Mouse (Mus musculus) myocyte (in vitro differentiated cells): Measurements from ENCODE around the gene Pkd1l2.

Source experiments
- CEBPB ChIP-seq: IDR thresholded peaks from 2 replicates; pipeline ENCODE4 v1.6.1; 2011; ENCODE audit warnings: mild to moderate bottlenecking, moderate library complexity; ENCODE audit not compliant: poor library complexity, insufficient read depth, severe bottlenecking
- E2F4 ChIP-seq: IDR thresholded peaks from one replicate; pipeline ENCODE4 v1.6.1; 2011; ENCODE audit warnings: mild to moderate bottlenecking, control low read depth, moderate library complexity; ENCODE audit not compliant: insufficient read depth
- MAX ChIP-seq: IDR thresholded peaks from one replicate; pipeline ENCODE4 v1.6.1; 2011; ENCODE audit warnings: low read depth, mild to moderate bottlenecking, control low read depth
- MYOD1 ChIP-seq, 3 experiments: IDR thresholded peaks; one replicate each; pipeline ENCODE4 v1.6.1; 2011; ENCODE audit warnings: control low read depth in 2 of 3, low read depth in 2 of 3, mild to moderate bottlenecking in 2 of 3, moderate library complexity in 1 of 3; ENCODE audit not compliant: insufficient read length in 2 of 3, control insufficient read depth in 1 of 3
- POLR2A ChIP-seq: IDR thresholded peaks from one replicate; pipeline ENCODE4 v1.6.1; 2011; ENCODE audit warnings: low read depth, mild to moderate bottlenecking, control low read depth, moderate library complexity; ENCODE audit not compliant: insufficient read length
- POLR2AphosphoS2 ChIP-seq: IDR thresholded peaks from one replicate; pipeline ENCODE4 v1.6.1; 2011; ENCODE audit warnings: low read depth, control low read depth; ENCODE audit not compliant: insufficient read length
- TCF12 ChIP-seq: IDR thresholded peaks from one replicate; pipeline ENCODE4 v1.6.1; 2011; ENCODE audit warnings: mild to moderate bottlenecking, control low read depth; ENCODE audit not compliant: poor library complexity, insufficient read depth, severe bottlenecking
- USF1 ChIP-seq: IDR thresholded peaks from one replicate; pipeline ENCODE4 v1.6.1; 2011; ENCODE audit warnings: low read depth, mild to moderate bottlenecking, control low read depth, moderate library complexity

DNA sequence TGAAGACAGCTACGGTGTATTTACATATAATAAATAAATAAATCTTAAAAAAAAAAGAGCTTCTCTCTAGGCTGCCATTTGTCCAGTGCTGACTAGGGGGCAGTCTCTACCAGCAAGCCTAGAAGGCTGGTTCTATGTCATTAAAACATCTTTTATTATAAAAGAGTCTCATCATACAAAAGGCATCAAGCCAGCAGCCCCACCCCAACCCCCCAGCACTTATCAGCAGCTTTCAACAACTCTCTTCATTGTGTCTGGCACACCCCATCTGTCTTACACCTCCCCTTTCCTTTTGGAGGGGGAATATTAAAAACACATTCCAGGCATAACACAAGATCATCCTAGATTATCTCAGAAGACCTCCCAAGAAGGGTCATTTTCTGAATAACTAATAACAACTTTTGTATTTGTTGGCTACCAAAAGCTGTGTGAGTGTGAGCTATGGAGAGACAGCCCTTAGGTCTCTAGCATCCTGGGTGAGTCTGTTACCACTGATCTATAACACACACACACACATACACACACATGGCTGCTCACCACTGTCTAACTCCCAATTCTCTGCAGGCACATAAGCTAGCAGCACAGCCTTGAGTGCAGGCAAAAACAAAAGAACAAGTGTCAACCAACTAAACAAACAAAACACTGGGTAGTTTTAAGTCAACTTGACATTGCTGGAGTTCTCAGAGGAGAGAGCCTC, 59.8 kb downstream of the Pkd1l2 start:
- TF ChIP-seq POLR2A, result no peak
- no peak for TF ChIP-seq POLR2AphosphoS2
- TF ChIP-seq MAX, result no peak
- TF ChIP-seq USF1, result no peak
- TF ChIP-seq MYOD1 (IDR thresholded peaks at IDR 0.05; ENCODE audit: control insufficient read depth in 1 of 3, insufficient read length in 2 of 3, low read depth in 2 of 3), result no peak
- no peak for TF ChIP-seq CEBPB
- TF ChIP-seq E2F4, result no peak
- TF ChIP-seq TCF12, result no peak
